8 mouse cellular contexts compared by ENCODE assay signal in genomic region chr10:68191691-68192380, GRCm38 (mm10).
DNase-seq lines count a peak whose midpoint lies in the region; ATAC-seq and TF ChIP-seq lines count a peak whose summit lies in the region.

No protein-coding gene starts in this region.

- intact Hi-C loops in heart, postnatal 25 days (cut with DNase I) = loop anchor here (2.0 to 5.0 kb wide), 3 partner anchors 25 to 90 kb away; no protein-coding TSS in a partner anchor

- H3K27me3 ChIP-seq in embryonic facial prominence, embryonic 13.5 days = no peaks in the 10 kb centered on the region
- no peaks in the 10 kb centered on the region for H3K27me3 ChIP-seq in heart, embryonic 13.5 days (replicated peaks)
- no peaks in the 10 kb centered on the region for H3K27me3 ChIP-seq in small intestine, adult 2 months (ENCODE audit: control insufficient read depth, insufficient read depth, low read length)

- no peak overlapping the region for H3K9ac ChIP-seq in embryonic facial prominence, embryonic 13.5 days
- no peak overlapping the region for H3K9ac ChIP-seq in heart, embryonic 13.5 days

- H3K27ac ChIP-seq in embryonic facial prominence, embryonic 13.5 days = peak overlapping the region; percentile 81
- peak overlapping the region; percentile 90 for H3K27ac ChIP-seq in heart, embryonic 13.5 days (replicated peaks)
- peak overlapping the region; percentile 44; the same call in 1 of the 2 replicates for H3K27ac ChIP-seq in small intestine, adult 2 months (ENCODE audit: insufficient read depth, low read depth, low read length)

- TF ChIP-seq POLR2A in lung, adult 2 months (IDR thresholded peaks at IDR 0.05; ENCODE audit: borderline replicate concordance, extremely low read depth, low read depth, low read length) = no peak
- TF ChIP-seq POLR2A in small intestine, adult 2 months (IDR thresholded peaks at IDR 0.05; ENCODE audit: low read depth, low read length) = no peak

- H3K4me2 ChIP-seq in embryonic facial prominence, embryonic 13.5 days = peak overlapping the region; percentile 43
- peak overlapping the region; percentile 51 for H3K4me2 ChIP-seq in heart, embryonic 13.5 days

- WGBS in embryonic facial prominence, embryonic 13.5 days = 21% methylated on average over 13 of the region's 13 CpGs
- WGBS in heart, embryonic 13.5 days = 38% methylated on average over 13 of the region's 13 CpGs
- WGBS in lung, adult 2 months = 13% methylated on average over 13 of the region's 13 CpGs
- 34% methylated on average over 13 of the region's 13 CpGs for WGBS in small intestine, adult 2 months

- no peaks in the 10 kb centered on the region for H3K9me3 ChIP-seq in embryonic facial prominence, embryonic 13.5 days
- H3K9me3 ChIP-seq in heart, embryonic 13.5 days = no peaks in the 10 kb centered on the region

- no peak for ATAC-seq in embryonic facial prominence, embryonic 13.5 days (ENCODE audit: insufficient number of reproducible peaks, insufficient read depth, low FRiP score, low TSS enrichment, low read depth)
- no peak for ATAC-seq in heart, embryonic 13.5 days (ENCODE audit: extremely low read depth, insufficient number of reproducible peaks, low FRiP score, low TSS enrichment)

- H3K4me1 ChIP-seq in embryonic facial prominence, embryonic 13.5 days = peaks cover 36% of the 10 kb centered on the region
- H3K4me1 ChIP-seq in heart, embryonic 13.5 days = peaks cover 36% of the 10 kb centered on the region
- H3K4me1 ChIP-seq in lung, adult 2 months (ENCODE audit: control insufficient read depth, insufficient read depth, low read length) = peaks cover 4% of the 10 kb centered on the region
- no peaks in the 10 kb centered on the region; the same call in 1 of the 2 replicates for H3K4me1 ChIP-seq in small intestine, adult 2 months (ENCODE audit: control insufficient read depth, insufficient read depth, insufficient read length, low read length)

- peaks cover 23% of the 10 kb centered on the region for H3K36me3 ChIP-seq in embryonic facial prominence, embryonic 13.5 days
- H3K36me3 ChIP-seq in heart, embryonic 13.5 days = 0 out of 2 replicates have a peak, but pooled peaks cover 11% of the 10 kb centered on the region
- no peaks in the 10 kb centered on the region; the same call in 1 of the 2 replicates for H3K36me3 ChIP-seq in small intestine, adult 2 months (ENCODE audit: control insufficient read depth, insufficient read depth, low read length)

- peak; percentile 91 for DNase-seq in heart, adult 11 months
- DNase-seq in heart, postnatal 25 days (ENCODE audit: low spot score) = no peak
- peak; percentile 77 for DNase-seq in Muller cell, postnatal 12 days (ENCODE audit: inconsistent ontology term)
- peak; percentile 45 to 59 for DNase-seq in kidney, adult 8-10 months
- DNase-seq in lung, adult 2 months = peak; percentile 50

- TF ChIP-seq CTCF in lung, adult 2 months (IDR thresholded peaks at IDR 0.05; ENCODE audit: insufficient read depth, low read length) = no peak
- TF ChIP-seq CTCF in small intestine, adult 2 months (IDR thresholded peaks at IDR 0.05; ENCODE audit: extremely low read depth, insufficient read length, insufficient replicate concordance, low read depth, low read length) = no peak

- no peak overlapping the region for H3K4me3 ChIP-seq in embryonic facial prominence, embryonic 13.5 days
- H3K4me3 ChIP-seq in heart, embryonic 13.5 days = peak overlapping the region; percentile 25
- peak overlapping the region; percentile 11 for H3K4me3 ChIP-seq in lung, adult 2 months (replicated peaks; ENCODE audit: extremely low read depth, low read depth, low read length)
- H3K4me3 ChIP-seq in small intestine, adult 2 months (ENCODE audit: low read depth, low read length) = no peak overlapping the region

Comparison
In these comparisons a context has a peak if more than half of its experiments do, and no peak if none do; other contexts are left out.
1. H3K4me3 ChIP-seq: peak in heart, embryonic 13.5 days (single experiment) and lung, adult 2 months (single experiment); none in embryonic facial prominence, embryonic 13.5 days (single experiment) and small intestine, adult 2 months (single experiment).
2. Peak in every context shown above with its lines, with median percentiles within 50 percentile points of each other: H3K27ac ChIP-seq.